Mouse (Mus musculus): ENCODE results near the gene Dynlt1b.
"Not testable (repeated sequence)": the region's sequence is repeated elsewhere in the genome, so short reads cannot be mapped to it uniquely, and the experiment has no call there.

- TF ChIP-seq CTCF (IDR thresholded peaks at IDR 0.05; ENCODE audit: insufficient read depth, low read length); POLR2A (IDR thresholded peaks at IDR 0.05; ENCODE audit: borderline replicate concordance, extremely low read depth, low read depth, low read length): not testable (repeated sequence)
These were observed 2.5 kb downstream of the Dynlt1b start for GRCm38 (mm10) chr17:6432456-6432855.

Data from lung, adult 2 months (tissue).